In the genomic region with DNA sequence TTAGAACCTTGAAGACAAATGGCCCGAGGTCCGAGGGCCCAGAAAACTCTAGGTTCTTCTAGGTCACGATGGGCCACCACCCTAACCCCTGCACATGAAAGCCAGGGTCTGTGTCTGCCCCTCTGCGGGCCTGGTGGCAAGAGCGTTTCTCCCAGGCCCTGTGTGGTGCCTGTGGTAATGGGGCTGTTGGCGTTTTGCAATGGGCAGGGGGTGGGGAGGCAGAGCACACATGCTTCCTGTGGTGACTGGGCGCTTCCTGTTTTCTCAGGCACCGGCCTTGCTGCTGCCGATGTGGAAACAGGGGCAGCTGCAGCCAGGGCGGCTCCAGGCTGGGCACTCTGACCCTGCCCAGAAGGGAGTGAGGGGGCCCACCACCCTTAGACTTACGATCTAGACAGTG, we compare ENCODE assay signal across 8 mouse cellular contexts. TPM values are rescaled to one million over a fixed set of nuclear protein-coding genes. Genes with fewer than 3 reads are reported as not detected.
DNase-seq lines count a peak whose midpoint lies in the region; ATAC-seq and TF ChIP-seq lines count a peak whose summit lies in the region.

No protein-coding gene starts in this region.

- DNase-seq in 3134 (ENCODE audit: extremely low read depth, insufficient read length, low spot score) = peak; percentile 66
- DNase-seq in heart, embryonic 10.5 days (ENCODE audit: low spot score) = no peak
- peak; percentile 83 for DNase-seq in liver, postnatal 0 days
- DNase-seq in spleen, postnatal 36 days (ENCODE audit: low spot score in 2 of 2) = peak; percentile 89 to 92
- no peak for DNase-seq in frontal cortex, postnatal 36 days (ENCODE audit: low spot score in 2 of 2)
- no peak for DNase-seq in forebrain, postnatal 0 days
- DNase-seq in right cerebral cortex, postnatal 14 days = no peak

- ATAC-seq in CD4-positive, CD25-positive, alpha-beta regulatory T cell, adult 4 months = peak; percentile 81
- ATAC-seq in liver, postnatal 0 days = peak; percentile 79
- ATAC-seq in forebrain, postnatal 0 days = no peak

- H3K27ac ChIP-seq in heart, embryonic 10.5 days = peak overlapping the region; percentile 56
- H3K27ac ChIP-seq in liver, postnatal 0 days (ENCODE audit: low read depth) = peak overlapping the region; percentile 88
- H3K27ac ChIP-seq in forebrain, postnatal 0 days (ENCODE audit: low read depth, low read length) = no peak overlapping the region; the same call in 1 of the 2 replicates

- TF ChIP-seq CTCF in liver, postnatal 0 days (IDR thresholded peaks at IDR 0.05; ENCODE audit: low read depth) = no peak
- TF ChIP-seq CTCF in forebrain, postnatal 0 days (IDR thresholded peaks at IDR 0.05; ENCODE audit: low read depth) = no peak

- no peak overlapping the region for H3K4me3 ChIP-seq in heart, embryonic 10.5 days
- peak overlapping the region; percentile 15; the same call in 1 of the 2 replicates for H3K4me3 ChIP-seq in liver, postnatal 0 days (ENCODE audit: low read depth, low read length)
- no peak overlapping the region for H3K4me3 ChIP-seq in forebrain, postnatal 0 days (ENCODE audit: low read depth, low read length)

- 64% methylated on average over 11 of the region's 11 CpGs for WGBS in heart, embryonic 10.5 days
- WGBS in liver, postnatal 0 days (ENCODE audit: insufficient replicate concordance) = 23% methylated on average over 11 of the region's 11 CpGs
- 81% methylated on average over 11 of the region's 11 CpGs for WGBS in forebrain, postnatal 0 days

- H3K27me3 ChIP-seq in heart, embryonic 10.5 days (ENCODE audit: insufficient read depth, poor library complexity, severe bottlenecking) = peaks cover 9% of the 10 kb centered on the region; the same call in 1 of the 2 replicates
- no peaks in the 10 kb centered on the region for H3K27me3 ChIP-seq in liver, postnatal 0 days (ENCODE audit: insufficient read depth, low read length)
- no peaks in the 10 kb centered on the region for H3K27me3 ChIP-seq in forebrain, postnatal 0 days (ENCODE audit: insufficient read depth, low read length)

- H3K9me3 ChIP-seq in heart, embryonic 10.5 days = no peaks in the 10 kb centered on the region
- H3K9me3 ChIP-seq in liver, postnatal 0 days (ENCODE audit: low read length) = no peaks in the 10 kb centered on the region
- no peaks in the 10 kb centered on the region for H3K9me3 ChIP-seq in forebrain, postnatal 0 days (ENCODE audit: low read length)

- peaks cover 30% of the 10 kb centered on the region for H3K4me1 ChIP-seq in heart, embryonic 10.5 days
- peaks cover 21% of the 10 kb centered on the region for H3K4me1 ChIP-seq in liver, postnatal 0 days (ENCODE audit: insufficient read depth)
- 0 out of 2 replicates have a peak, but pooled peaks cover 8% of the 10 kb centered on the region for H3K4me1 ChIP-seq in forebrain, postnatal 0 days (ENCODE audit: insufficient read depth)

- peak overlapping the region; percentile 58 for H3K9ac ChIP-seq in liver, postnatal 0 days (replicated peaks)
- no peak overlapping the region for H3K9ac ChIP-seq in forebrain, postnatal 0 days

- TF ChIP-seq EP300 in liver, postnatal 0 days (IDR thresholded peaks at IDR 0.05; ENCODE audit: low read depth) = 0 out of 2 replicates have a peak, but pooled peaks have one; percentile 46

- H3K36me3 ChIP-seq in heart, embryonic 10.5 days = no peaks in the 10 kb centered on the region
- H3K36me3 ChIP-seq in liver, postnatal 0 days (replicated peaks; ENCODE audit: insufficient read depth, low read length) = no peaks in the 10 kb centered on the region
- H3K36me3 ChIP-seq in forebrain, postnatal 0 days (ENCODE audit: insufficient read depth) = no peaks in the 10 kb centered on the region

- peak overlapping the region; percentile 45 for H3K4me2 ChIP-seq in liver, postnatal 0 days (ENCODE audit: low read depth, low read length)
- H3K4me2 ChIP-seq in forebrain, postnatal 0 days (ENCODE audit: low read depth) = no peak overlapping the region

RNA-seq across cellular contexts. Expression of gene Spi1, which starts 0.7 kb away (rescaled TPM):
- polyA plus RNA-seq in CD4-positive, CD25-positive, alpha-beta regulatory T cell, adult 4 months (2017; shearing (Covaris generic)) = under 1 TPM in 1 of 2 experiments, not detected in 1; 0.49 TPM
- 0.99 and 4.1 TPM in 2 replicates for polyA plus RNA-seq in heart, embryonic 10.5 days (2016; fragmentation: Nextera tagmentation; extraction: Ambion mirVana)
- 31.7 and 35.5 TPM in 2 replicates for polyA plus RNA-seq in liver, postnatal 0 days (2015; fragmentation: Nextera tagmentation; extraction: Ambion mirVana)
- total RNA-seq in forebrain, postnatal 0 days (2014; rRNA removed) = 2.2 and 3.9 TPM in 2 replicates
- 4.7 and 5.1 TPM in 2 replicates for polyA plus RNA-seq in forebrain, postnatal 0 days (2015; fragmentation: Nextera tagmentation; extraction: Ambion mirVana)

RNA-seq across cellular contexts. Expression of gene Slc39a13, which starts 12.6 kb away (rescaled TPM):
- 10 to 100 TPM; 33.1 to 55.2 TPM for polyA plus RNA-seq in CD4-positive, CD25-positive, alpha-beta regulatory T cell, adult 4 months (2017; shearing (Covaris generic))
- 32.6 and 37.5 TPM in 2 replicates for polyA plus RNA-seq in heart, embryonic 10.5 days (2016; fragmentation: Nextera tagmentation; extraction: Ambion mirVana)
- polyA plus RNA-seq in liver, postnatal 0 days (2015; fragmentation: Nextera tagmentation; extraction: Ambion mirVana) = 7.2 TPM in 2 replicates
- total RNA-seq in forebrain, postnatal 0 days (2014; rRNA removed) = 25.5 and 26.8 TPM in 2 replicates
- polyA plus RNA-seq in forebrain, postnatal 0 days (2015; fragmentation: Nextera tagmentation; extraction: Ambion mirVana) = 19.7 and 22.3 TPM in 2 replicates

RNA-seq across cellular contexts. Expression of gene Psmc3, which starts 29.0 kb away (rescaled TPM):
- 100 to 1,000 TPM; 198 to 201 TPM for polyA plus RNA-seq in CD4-positive, CD25-positive, alpha-beta regulatory T cell, adult 4 months (2017; shearing (Covaris generic))
- polyA plus RNA-seq in heart, embryonic 10.5 days (2016; fragmentation: Nextera tagmentation; extraction: Ambion mirVana) = 315 and 334 TPM in 2 replicates
- 109 and 112 TPM in 2 replicates for polyA plus RNA-seq in liver, postnatal 0 days (2015; fragmentation: Nextera tagmentation; extraction: Ambion mirVana)
- 184 and 255 TPM in 2 replicates for total RNA-seq in forebrain, postnatal 0 days (2014; rRNA removed)
- 242 and 253 TPM in 2 replicates for polyA plus RNA-seq in forebrain, postnatal 0 days (2015; fragmentation: Nextera tagmentation; extraction: Ambion mirVana)

RNA-seq across cellular contexts. Expression of gene Mybpc3, which starts 35.1 kb away (rescaled TPM):
- not detected for polyA plus RNA-seq in CD4-positive, CD25-positive, alpha-beta regulatory T cell, adult 4 months (2017; shearing (Covaris generic))
- 450 and 1,030 TPM in 2 replicates for polyA plus RNA-seq in heart, embryonic 10.5 days (2016; fragmentation: Nextera tagmentation; extraction: Ambion mirVana)
- 0.04 TPM in 2 replicates for polyA plus RNA-seq in liver, postnatal 0 days (2015; fragmentation: Nextera tagmentation; extraction: Ambion mirVana)
- total RNA-seq in forebrain, postnatal 0 days (2014; rRNA removed) = 0.38 TPM in 1 of 2 replicates, not detected in the other
- 0.04 TPM in 1 of 2 replicates, not detected in the other for polyA plus RNA-seq in forebrain, postnatal 0 days (2015; fragmentation: Nextera tagmentation; extraction: Ambion mirVana)

RNA-seq across cellular contexts. Expression of gene Rapsn, which starts 47.4 kb away (rescaled TPM):
- 1 to 10 TPM; 5.4 to 7.7 TPM for polyA plus RNA-seq in CD4-positive, CD25-positive, alpha-beta regulatory T cell, adult 4 months (2017; shearing (Covaris generic))
- 6.6 and 13.8 TPM in 2 replicates for polyA plus RNA-seq in heart, embryonic 10.5 days (2016; fragmentation: Nextera tagmentation; extraction: Ambion mirVana)
- polyA plus RNA-seq in liver, postnatal 0 days (2015; fragmentation: Nextera tagmentation; extraction: Ambion mirVana) = 1.6 and 1.8 TPM in 2 replicates
- total RNA-seq in forebrain, postnatal 0 days (2014; rRNA removed) = 0.38 and 1.2 TPM in 2 replicates
- 0.93 and 1.1 TPM in 2 replicates for polyA plus RNA-seq in forebrain, postnatal 0 days (2015; fragmentation: Nextera tagmentation; extraction: Ambion mirVana)

Comparison
In these comparisons a context has a peak if more than half of its experiments do, and no peak if none do; other contexts are left out.
1. DNase-seq: peak in 3134 (single experiment), liver, postnatal 0 days (single experiment) and spleen, postnatal 36 days (2 of 2); none in heart, embryonic 10.5 days (single experiment), frontal cortex, postnatal 36 days (0 of 2), forebrain, postnatal 0 days (single experiment) and right cerebral cortex, postnatal 14 days (single experiment).